Mouse (Mus musculus) MEL (cell line): Measurements from ENCODE around the gene Sh3bp4. TPM values are rescaled to one million over a fixed set of nuclear protein-coding genes. Genes with fewer than 3 reads are reported as not detected.

Experiments used
- DNase-seq: peaks from one replicate; pipeline ENCODE4 v3.0.0; 2011; ENCODE audit warnings: low read depth, low spot score
- H3K27ac ChIP-seq: 2 replicates; pipeline ENCODE4 v1.5.1; 2012; ENCODE audit warnings: low read depth, mild to moderate bottlenecking, control low read depth, low read length, moderate library complexity; ENCODE audit not compliant: control insufficient read depth
- H3K27me3 ChIP-seq, 2 experiments: fragments of 150-350 bp in 1 of 2; sonication (generic) in 1 of 2; 2 replicates each; pipeline ENCODE4 v1.6.1; 2012; ENCODE audit warnings: low read length in 2 of 2, mild to moderate bottlenecking in 2 of 2, improper control_type of control experiment in 1 of 2, moderate library complexity in 1 of 2; ENCODE audit not compliant: insufficient read depth in 2 of 2, control insufficient read depth in 1 of 2
- H3K36me3 ChIP-seq, 2 experiments: 2 replicates each; pipeline ENCODE4 v1.6.1; 2012 to 2014; ENCODE audit warnings: low read length in 2 of 2, improper control_type of control experiment in 1 of 2, inconsistent platforms in 1 of 2, mild to moderate bottlenecking in 1 of 2; ENCODE audit not compliant: insufficient read depth in 2 of 2, control insufficient read depth in 1 of 2
- H3K4me1 ChIP-seq, 2 experiments: fragments of 150-350 bp in 1 of 2; sonication (generic) in 1 of 2; 2 replicates each; pipeline ENCODE4 v1.6.1; 2012; ENCODE audit warnings: low read length in 2 of 2, improper control_type of control experiment in 1 of 2, mild to moderate bottlenecking in 1 of 2; ENCODE audit not compliant: insufficient read depth in 2 of 2, control insufficient read depth in 1 of 2
- H3K4me3 ChIP-seq, 2 experiments: fragments of 150-350 bp in 1 of 2; sonication (generic) in 1 of 2; 2 replicates each; pipeline ENCODE4 v1.5.1; 2012; ENCODE audit warnings: low read depth in 2 of 2, low read length in 2 of 2, mild to moderate bottlenecking in 2 of 2, moderate library complexity in 2 of 2, control low read depth in 1 of 2, improper control_type of control experiment in 1 of 2; ENCODE audit not compliant: control insufficient read depth in 1 of 2, insufficient read depth in 1 of 2
- H3K79me2 ChIP-seq: 2 replicates; pipeline ENCODE4 v1.6.1; 2012; ENCODE audit warnings: mild to moderate bottlenecking, low read length, moderate library complexity; ENCODE audit not compliant: control insufficient read depth, poor library complexity, insufficient read depth
- H3K9ac ChIP-seq: 2 replicates; pipeline ENCODE4 v1.6.1; 2012; ENCODE audit warnings: low read depth, mild to moderate bottlenecking, control low read depth, low read length, moderate library complexity; ENCODE audit not compliant: control insufficient read depth, poor library complexity, severe bottlenecking
- H3K9me3 ChIP-seq: fragments of 150-350 bp; sonication (generic); replicated peaks from 2 replicates; pipeline ENCODE4 v1.6.1; 2012; ENCODE audit warnings: mild to moderate bottlenecking, low read length, improper control_type of control experiment, moderate library complexity; ENCODE audit not compliant: insufficient read depth
- BHLHE40 ChIP-seq: IDR thresholded peaks from 2 replicates; pipeline ENCODE4 v1.6.1; 2012; ENCODE audit warnings: low read depth, mild to moderate bottlenecking, inconsistent platforms, low read length, improper control_type of control experiment, borderline replicate concordance
- CHD2 ChIP-seq: IDR thresholded peaks from 2 replicates; pipeline ENCODE4 v1.6.1; 2011; ENCODE audit warnings: low read length, improper control_type of control experiment
- ELF1 ChIP-seq: IDR thresholded peaks from 2 replicates; pipeline ENCODE4 v1.6.1; 2014; ENCODE audit warnings: low read depth, mild to moderate bottlenecking, inconsistent platforms, low read length, improper control_type of control experiment, moderate library complexity
- EP300 ChIP-seq, 2 experiments: IDR thresholded peaks; 2 replicates each; pipeline ENCODE4 v1.6.1; 2011; ENCODE audit warnings: improper control_type of control experiment in 2 of 2, low read length in 2 of 2, low read depth in 1 of 2, mild to moderate bottlenecking in 1 of 2
- ETS1 ChIP-seq: IDR thresholded peaks from 2 replicates; pipeline ENCODE4 v1.6.1; 2012; ENCODE audit warnings: low read depth, mild to moderate bottlenecking, inconsistent platforms, low read length, improper control_type of control experiment, moderate library complexity
- GATA1 ChIP-seq: IDR thresholded peaks from 2 replicates; pipeline ENCODE4 v1.6.1; 2011; ENCODE audit warnings: low read depth, low read length, improper control_type of control experiment
- JUND ChIP-seq: IDR thresholded peaks from 2 replicates; pipeline ENCODE4 v1.6.1; 2011; ENCODE audit warnings: low read depth, mild to moderate bottlenecking, improper control_type of control experiment, low read length
- KAT2A ChIP-seq: conservative IDR thresholded peaks from 2 replicates; pipeline ENCODE4 v1.6.1; 2012; ENCODE audit warnings: low read depth, low read length, improper control_type of control experiment, inconsistent platforms
- MAX ChIP-seq: IDR thresholded peaks from 2 replicates; pipeline ENCODE4 v1.6.1; 2011; ENCODE audit warnings: low read length, improper control_type of control experiment
- MAZ ChIP-seq: IDR thresholded peaks from 2 replicates; pipeline ENCODE4 v1.6.1; 2012; ENCODE audit warnings: low read depth, mild to moderate bottlenecking, inconsistent platforms, low read length, improper control_type of control experiment
- MEF2A ChIP-seq: IDR thresholded peaks from 2 replicates; pipeline ENCODE4 v1.6.1; 2014; ENCODE audit warnings: low read depth, mild to moderate bottlenecking, inconsistent platforms, low read length, improper control_type of control experiment; ENCODE audit not compliant: poor library complexity, insufficient replicate concordance, severe bottlenecking; ENCODE audit errors: extremely low read depth
- MYB ChIP-seq: IDR thresholded peaks from 2 replicates; pipeline ENCODE4 v1.6.1; 2011; ENCODE audit warnings: mild to moderate bottlenecking, low read depth, low read length, improper control_type of control experiment
- MYC ChIP-seq: IDR thresholded peaks from 2 replicates; pipeline ENCODE4 v1.6.1; 2011; ENCODE audit warnings: low read depth, mild to moderate bottlenecking, low read length, improper control_type of control experiment, moderate library complexity
- NELFE ChIP-seq: IDR thresholded peaks from 2 replicates; pipeline ENCODE4 v1.6.1; 2011; ENCODE audit warnings: low read depth, low read length, improper control_type of control experiment
- NRF1 ChIP-seq: IDR thresholded peaks from 2 replicates; pipeline ENCODE4 v1.6.1; 2014; ENCODE audit warnings: low read depth, mild to moderate bottlenecking, inconsistent platforms, low read length, improper control_type of control experiment, moderate library complexity; ENCODE audit not compliant: poor library complexity, insufficient read depth, severe bottlenecking
- POLR2AphosphoS2 ChIP-seq: IDR thresholded peaks from 2 replicates; pipeline ENCODE4 v1.6.1; 2011; ENCODE audit warnings: low read length, improper control_type of control experiment
- POLR2AphosphoS5 ChIP-seq: IDR thresholded peaks from 2 replicates; pipeline ENCODE4 v1.6.1; 2012; ENCODE audit warnings: low read depth, borderline replicate concordance, mild to moderate bottlenecking, inconsistent platforms, low read length, moderate library complexity, mixed read lengths
- SMC3 ChIP-seq: IDR thresholded peaks from 2 replicates; pipeline ENCODE4 v1.6.1; 2011; ENCODE audit warnings: low read depth, low read length, improper control_type of control experiment
- TBP ChIP-seq: IDR thresholded peaks from 2 replicates; pipeline ENCODE4 v1.8.0; 2011; ENCODE audit warnings: low read depth, low read length, improper control_type of control experiment
- TCF12 ChIP-seq: IDR thresholded peaks from 2 replicates; pipeline ENCODE4 v1.6.1; 2014; ENCODE audit warnings: low read depth, mild to moderate bottlenecking, inconsistent platforms, low read length, improper control_type of control experiment, moderate library complexity
- ZC3H11A ChIP-seq: IDR thresholded peaks from 2 replicates; pipeline ENCODE4 v1.6.1; 2012; ENCODE audit warnings: low read depth, mild to moderate bottlenecking, inconsistent platforms, low read length, improper control_type of control experiment
- ZKSCAN1 ChIP-seq: IDR thresholded peaks from 2 replicates; pipeline ENCODE4 v1.6.1; 2012; ENCODE audit warnings: low read depth, mild to moderate bottlenecking, inconsistent platforms, low read length, improper control_type of control experiment, moderate library complexity
- ZNF384 ChIP-seq: IDR thresholded peaks from 2 replicates; pipeline ENCODE4 v1.6.1; 2012; ENCODE audit warnings: low read depth, mild to moderate bottlenecking, inconsistent platforms, low read length, improper control_type of control experiment
- polyA plus RNA-seq, 2 experiments: library from polyadenylated mRNA; stranded (reverse) in 1 of 2; unstranded in 1 of 2; fragments of >175 nt in 1 of 2; fragments of >200 nt in 1 of 2; gene quantifications; 2 replicates each; pipeline versions ENCODE4 v1.2.1 to v1.2.4; 2012; ENCODE audit warnings: low replicate concordance in 2 of 2, low read depth in 1 of 2; ENCODE audit not compliant: insufficient read length in 2 of 2, insufficient read depth in 1 of 2, missing spikeins in 1 of 2
- total RNA-seq: library from RNA; depleted of rRNA; stranded (reverse); fragments of 300-350 nt; gene quantifications from 2 replicates; pipeline ENCODE4 v1.2.3, GENCODE M21; 2012

Sh3bp4 gene
- total and polyA plus RNA-seq, 3 experiments: not detected

- no peak overlapping the region for H3K27ac ChIP-seq
- no peak overlapping the region for H3K9ac ChIP-seq
- no peak for TF ChIP-seq NRF1
- no peak for TF ChIP-seq ZKSCAN1
- no peak for TF ChIP-seq CHD2
- TF ChIP-seq JUND: no peak
- no peak for TF ChIP-seq BHLHE40
- no peak for TF ChIP-seq GATA1
- no peak for TF ChIP-seq POLR2AphosphoS2
- no peak for TF ChIP-seq POLR2AphosphoS5
- no peaks in the 10 kb centered on the region for H3K36me3 ChIP-seq
- no peak for DNase-seq
- H3K27me3 ChIP-seq: no peaks in the 10 kb centered on the region
- no peaks in the 10 kb centered on the region; the same call in 1 of the 2 replicates for H3K9me3 ChIP-seq
- no peaks in the 10 kb centered on the region for H3K4me1 ChIP-seq
- no peak overlapping the region for H3K4me3 ChIP-seq
- H3K79me2 ChIP-seq: no peaks in the 10 kb centered on the region
Measured at GRCm38 (mm10) chr1:89166814-89167249, 96.6 kb downstream of the Sh3bp4 start.

DNA sequence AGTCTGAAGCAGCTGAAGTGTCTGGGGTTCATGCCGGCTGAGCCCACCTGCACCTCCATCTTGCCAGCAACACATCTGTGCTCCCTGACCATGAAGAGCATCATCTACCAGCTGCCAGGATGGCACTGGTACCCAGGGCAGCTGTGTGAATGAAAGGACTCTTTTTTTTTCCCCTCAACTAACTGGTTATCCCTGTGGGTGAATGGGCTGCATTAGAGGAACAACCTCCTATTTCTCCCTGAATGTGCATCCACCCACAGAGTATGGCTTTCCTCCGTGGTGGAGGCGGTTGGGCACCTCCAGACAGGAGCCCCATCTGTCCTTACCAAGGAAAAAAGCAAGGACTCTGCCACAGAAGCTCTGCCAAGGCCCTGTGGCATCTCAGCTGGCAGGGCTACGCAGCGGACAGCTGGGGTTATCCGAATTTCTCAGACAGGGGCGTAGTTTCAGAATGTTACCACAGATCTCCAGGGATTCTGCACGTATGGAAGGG lies 101.1 kb downstream of the Sh3bp4 start:
- Histone ChIP-seq H3K27me3 (no peaks in the 10 kb centered on the region), H3K79me2 (no peaks in the 10 kb centered on the region), H3K4me1 (no peaks in the 10 kb centered on the region), H3K36me3 (no peaks in the 10 kb centered on the region), H3K9me3 (no peaks in the 10 kb centered on the region; the same call in 1 of the 2 replicates), H3K27ac (no peak overlapping the region), H3K4me3 (no peak overlapping the region), H3K9ac (no peak overlapping the region)
- no peak for TF ChIP-seq EP300 (IDR thresholded peaks at IDR 0.05; ENCODE audit: low read depth in 1 of 2, low read length in 2 of 2)
- TF ChIP-seq ELF1: no peak
- TF ChIP-seq GATA1: no peak
- TF ChIP-seq MEF2A: no peak
- no peak for TF ChIP-seq MYB
- no peak for TF ChIP-seq NELFE
- no peak for DNase-seq

DNA sequence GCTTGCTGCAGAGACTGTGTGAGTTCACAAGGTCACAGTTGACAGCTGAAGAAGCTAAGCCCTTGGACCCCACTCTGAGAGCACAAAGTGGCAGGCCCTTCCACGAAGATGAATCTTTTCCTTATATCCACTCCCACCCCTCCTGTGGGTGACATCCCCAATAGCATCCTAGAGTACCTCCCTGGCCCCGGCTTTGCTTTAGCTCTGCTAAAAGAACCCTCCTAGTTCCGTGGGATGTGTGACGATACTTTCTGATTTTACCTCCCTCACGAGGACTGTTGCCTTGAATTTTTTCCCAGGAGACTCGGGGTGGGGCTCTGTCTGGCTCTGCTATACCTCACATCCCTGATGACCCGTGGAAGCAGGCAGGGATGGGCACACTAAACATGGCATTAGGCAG lies 104.4 kb downstream of the Sh3bp4 start:
- Histone ChIP-seq H3K4me1 (no peaks in the 10 kb centered on the region), H3K9ac (no peak overlapping the region), H3K36me3 (no peaks in the 10 kb centered on the region)
- TF ChIP-seq ZNF384 (no peak), SMC3 (no peak), ZC3H11A (no peak), TBP (no peak), ETS1 (no peak), POLR2AphosphoS5 (no peak), MEF2A (no peak), MAZ (no peak), TCF12 (no peak), MYC (no peak), GATA1 (no peak), KAT2A (no peak), MAX (no peak)
- TF ChIP-seq, all 39 proteins: peak for 0
- Histone ChIP-seq H3K27me3 (no peaks in the 10 kb centered on the region), H3K79me2 (no peaks in the 10 kb centered on the region), H3K4me3 (no peak overlapping the region), H3K27ac (no peak overlapping the region), H3K9me3 (no peaks in the 10 kb centered on the region)
- no peak for DNase-seq
